In genomic region chr2:180120292-180120761, GRCm38 (mm10) we compare ENCODE assay signal across 9 mouse cellular contexts. TPM values are rescaled to one million over a fixed set of nuclear protein-coding genes. Genes with fewer than 3 reads are reported as not detected.
DNase-seq lines count a peak whose midpoint lies in the region; ATAC-seq lines count a peak whose summit lies in the region.
"Had no signal": no experiment of that assay in that cellular context is flagged by ENCODE, and none has a peak within 500 bp of the region (broad histone marks: within the 10 kb centered on the region; RNA-seq: fewer than 3 reads in every experiment).

No protein-coding gene starts in this region.

- peak overlapping the region; percentile 89 for H3K4me2 ChIP-seq in heart, embryonic 15.5 days
- H3K4me2 ChIP-seq in hindbrain, embryonic 16.5 days (ENCODE audit: low read length) = peak overlapping the region; percentile 94
- H3K4me2 ChIP-seq in midbrain, embryonic 13.5 days (replicated peaks) = peak overlapping the region; percentile 98

- DNase-seq in heart, postnatal 14 days = no peak
- DNase-seq in MEL-GATA-1-ER (ENCODE audit: extremely low read depth, low read depth) = peak; percentile 63
- no peak for DNase-seq in embryo, embryonic 9.5 days (ENCODE audit: extremely low spot score)
- no peak for DNase-seq in adrenal gland, adult 2 months
- no peak for DNase-seq in spleen, postnatal 4 days (ENCODE audit: low spot score in 2 of 2)
- DNase-seq: kidney, adult 18-20 months had no signal

- H3K27me3 ChIP-seq in heart, embryonic 15.5 days = no peaks in the 10 kb centered on the region
- H3K27me3 ChIP-seq in hindbrain, embryonic 16.5 days (replicated peaks; ENCODE audit: control insufficient read depth, insufficient read depth, low read length) = no peaks in the 10 kb centered on the region
- no peaks in the 10 kb centered on the region for H3K27me3 ChIP-seq in midbrain, embryonic 13.5 days

- H3K9ac ChIP-seq in heart, embryonic 15.5 days = peak overlapping the region; percentile 80
- H3K9ac ChIP-seq in hindbrain, embryonic 16.5 days (ENCODE audit: low read depth, low read length) = no peak overlapping the region
- peak overlapping the region; percentile 92 for H3K9ac ChIP-seq in midbrain, embryonic 13.5 days (replicated peaks)

- H3K36me3 ChIP-seq in heart, embryonic 15.5 days = no peaks in the 10 kb centered on the region
- no peaks in the 10 kb centered on the region for H3K36me3 ChIP-seq in hindbrain, embryonic 16.5 days (ENCODE audit: control insufficient read depth, insufficient read depth, low read length)
- H3K36me3 ChIP-seq in midbrain, embryonic 13.5 days = peaks cover 7% of the 10 kb centered on the region; the same call in 1 of the 2 replicates

- intact Hi-C loops in heart, postnatal 14 days (cut with DNase I) = no loop called here

- H3K4me1 ChIP-seq in heart, embryonic 15.5 days (replicated peaks) = peaks cover 43% of the 10 kb centered on the region
- H3K4me1 ChIP-seq in hindbrain, embryonic 16.5 days (ENCODE audit: control insufficient read depth, insufficient read depth, low read depth, low read length) = peaks cover 27% of the 10 kb centered on the region
- peaks cover 53% of the 10 kb centered on the region for H3K4me1 ChIP-seq in midbrain, embryonic 13.5 days (replicated peaks)

- H3K27ac ChIP-seq in heart, embryonic 15.5 days = no peak overlapping the region
- H3K27ac ChIP-seq in hindbrain, embryonic 16.5 days (ENCODE audit: low read depth, low read length) = no peak overlapping the region
- H3K27ac ChIP-seq in midbrain, embryonic 13.5 days = no peak overlapping the region

- no peaks in the 10 kb centered on the region for H3K9me3 ChIP-seq in heart, embryonic 15.5 days (replicated peaks)
- H3K9me3 ChIP-seq in hindbrain, embryonic 16.5 days (ENCODE audit: control insufficient read depth, low read length) = no peaks in the 10 kb centered on the region
- no peaks in the 10 kb centered on the region for H3K9me3 ChIP-seq in midbrain, embryonic 13.5 days

- no peak for ATAC-seq in heart, embryonic 15.5 days (replicated peaks; ENCODE audit: insufficient number of reproducible peaks, insufficient read depth, low FRiP score, low read depth)
- ATAC-seq in hindbrain, embryonic 16.5 days = no peak
- no peak for ATAC-seq in midbrain, embryonic 13.5 days

- 57% methylated on average over 5 of the region's 5 CpGs for whole genome bisulfite sequencing in heart, embryonic 15.5 days
- 68% methylated on average over 5 of the region's 5 CpGs for WGBS in hindbrain, embryonic 16.5 days
- WGBS in midbrain, embryonic 13.5 days = 62% methylated on average over 5 of the region's 5 CpGs

- peak overlapping the region; percentile 67 for H3K4me3 ChIP-seq in heart, embryonic 15.5 days
- peak overlapping the region; percentile 90 for H3K4me3 ChIP-seq in hindbrain, embryonic 16.5 days (ENCODE audit: low read length)
- peak overlapping the region; percentile 92 for H3K4me3 ChIP-seq in midbrain, embryonic 13.5 days (replicated peaks)

RNA-seq across cellular contexts. Expression of gene Osbpl2, which starts 1.2 kb away (rescaled TPM):
- polyA plus RNA-seq in heart, embryonic 15.5 days (2015; fragmentation: Nextera tagmentation; extraction: Ambion mirVana) = 31.5 and 36.9 TPM in 2 replicates
- total RNA-seq in heart, postnatal 14 days (2021) = 10 to 100 TPM; 33.4 to 35.7 TPM
- 70.5 and 72.8 TPM in 2 replicates for polyA plus RNA-seq in hindbrain, embryonic 16.5 days (2015; fragmentation: Nextera tagmentation; extraction: Ambion mirVana)
- 60.6 and 66.1 TPM in 2 replicates for polyA plus RNA-seq in midbrain, embryonic 13.5 days (2015; fragmentation: Nextera tagmentation; extraction: Ambion mirVana)
- 10 to 100 TPM; 41.8 to 42.3 TPM for total RNA-seq in adrenal gland, adult 2 months (2021)
- 15.8 and 21.7 TPM in 2 replicates for polyA plus RNA-seq in adrenal gland, adult 2 months (2012; rRNA removed)

RNA-seq across cellular contexts. Expression of gene Hrh3, which starts 16.0 kb away (rescaled TPM):
- not detected in 2 replicates for polyA plus RNA-seq in heart, embryonic 15.5 days (2015; fragmentation: Nextera tagmentation; extraction: Ambion mirVana)
- not detected for total RNA-seq in heart, postnatal 14 days (2021)
- polyA plus RNA-seq in hindbrain, embryonic 16.5 days (2015; fragmentation: Nextera tagmentation; extraction: Ambion mirVana) = 2.1 and 2.7 TPM in 2 replicates
- polyA plus RNA-seq in midbrain, embryonic 13.5 days (2015; fragmentation: Nextera tagmentation; extraction: Ambion mirVana) = 4.4 and 5.1 TPM in 2 replicates
- not detected for total RNA-seq in adrenal gland, adult 2 months (2021)
- polyA plus RNA-seq in adrenal gland, adult 2 months (2012; rRNA removed) = 0.16 and 0.86 TPM in 2 replicates

RNA-seq across cellular contexts. Expression of gene Mtg2, which starts 49.9 kb away (rescaled TPM):
- polyA plus RNA-seq in heart, embryonic 15.5 days (2015; fragmentation: Nextera tagmentation; extraction: Ambion mirVana) = 24.4 and 25.8 TPM in 2 replicates
- 10 to 100 TPM; 18.7 to 19.7 TPM for total RNA-seq in heart, postnatal 14 days (2021)
- polyA plus RNA-seq in hindbrain, embryonic 16.5 days (2015; fragmentation: Nextera tagmentation; extraction: Ambion mirVana) = 33.1 and 33.2 TPM in 2 replicates
- 37.1 and 37.3 TPM in 2 replicates for polyA plus RNA-seq in midbrain, embryonic 13.5 days (2015; fragmentation: Nextera tagmentation; extraction: Ambion mirVana)
- 10 to 100 TPM; 13.5 to 22.2 TPM for total RNA-seq in adrenal gland, adult 2 months (2021)
- 12.4 and 13.1 TPM in 2 replicates for polyA plus RNA-seq in adrenal gland, adult 2 months (2012; rRNA removed)

RNA-seq across cellular contexts. Expression of gene Adrm1, which starts 51.0 kb away (rescaled TPM):
- 123 and 139 TPM in 2 replicates for polyA plus RNA-seq in heart, embryonic 15.5 days (2015; fragmentation: Nextera tagmentation; extraction: Ambion mirVana)
- total RNA-seq in heart, postnatal 14 days (2021) = 10 to 100 TPM; 87.1 to 95.9 TPM
- polyA plus RNA-seq in hindbrain, embryonic 16.5 days (2015; fragmentation: Nextera tagmentation; extraction: Ambion mirVana) = 193 and 201 TPM in 2 replicates
- 213 TPM in 2 replicates for polyA plus RNA-seq in midbrain, embryonic 13.5 days (2015; fragmentation: Nextera tagmentation; extraction: Ambion mirVana)
- total RNA-seq in adrenal gland, adult 2 months (2021) = 100 to 1,000 TPM; 152 to 183 TPM
- 280 and 296 TPM in 2 replicates for polyA plus RNA-seq in adrenal gland, adult 2 months (2012; rRNA removed)
